Mouse (Mus musculus) olfactory bulb, adult 2 months (tissue): Measurements from ENCODE around the gene Atp13a3. TPM values are rescaled to one million over a fixed set of nuclear protein-coding genes. Genes with fewer than 3 reads are reported as not detected.

Experiments used
- H3K27ac ChIP-seq: fragments of 200-500 bp; 2 replicates; pipeline ENCODE4 v1.5.1; 2012; ENCODE audit warnings: low read depth, low read length; ENCODE audit not compliant: insufficient read depth
- H3K4me1 ChIP-seq: fragments of 200-500 bp; 2 replicates; pipeline ENCODE4 v1.6.1; 2012; ENCODE audit warnings: low read length; ENCODE audit not compliant: control insufficient read depth, insufficient read depth
- H3K4me3 ChIP-seq: fragments of 200-500 bp; 2 replicates; pipeline ENCODE4 v1.5.1; 2012; ENCODE audit warnings: mild to moderate bottlenecking, low read depth, low read length, moderate library complexity; ENCODE audit not compliant: insufficient read depth
- CTCF ChIP-seq: fragments of 200-500 bp; IDR thresholded peaks from 2 replicates; pipeline ENCODE4 v1.5.1; 2012; ENCODE audit warnings: low read depth, mild to moderate bottlenecking, low read length, moderate library complexity; ENCODE audit not compliant: insufficient read depth
- POLR2A ChIP-seq: fragments of 200-500 bp; IDR thresholded peaks from 2 replicates; pipeline ENCODE4 v1.6.1; 2012; ENCODE audit warnings: mild to moderate bottlenecking, low read depth, low read length, moderate library complexity; ENCODE audit not compliant: insufficient read depth
- WGBS: fragments of 180-500 bp; shearing (Covaris S2); methylation state at CpG from one replicate; pipeline ENCODE4 v1.1.7; 2018; 5-methylcytosine and 5-hydroxymethylcytosine counted together
- polyA plus RNA-seq: library from polyadenylated mRNA; stranded (reverse); fragments of >200 nt; gene quantifications from 2 replicates; pipeline ENCODE4 v1.2.4, GENCODE M21; 2012; ENCODE audit warnings: low replicate concordance; ENCODE audit not compliant: missing spikeins, insufficient read depth, insufficient read length

Atp13a3 gene
- polyA plus RNA-seq, 1 experiment: 284 TPM

GRCm38 (mm10) chr16:30439411-30439810, 33.6 kb upstream of the Atp13a3 start:
- H3K4me3 ChIP-seq: no peak overlapping the region
- H3K27ac ChIP-seq: no peak overlapping the region
- H3K4me1 ChIP-seq: no peaks in the 10 kb centered on the region
- TF ChIP-seq POLR2A: no peak
- no peak for TF ChIP-seq CTCF
- 88% methylated on average over 6 of the region's 6 CpGs for WGBS

GRCm38 (mm10) chr16:30436276-30436675, 30.5 kb upstream of the Atp13a3 start:
- 87% methylated on average over 7 of the region's 7 CpGs for WGBS
- H3K4me1 ChIP-seq: no peaks in the 10 kb centered on the region
- TF ChIP-seq CTCF: no peak
- no peak for TF ChIP-seq POLR2A
- H3K4me3 ChIP-seq: no peak overlapping the region
- no peak overlapping the region for H3K27ac ChIP-seq

GRCm38 (mm10) chr16:30435393-30435792, 29.6 kb upstream of the Atp13a3 start:
- 80% methylated on average over 4 of the region's 4 CpGs for WGBS
- H3K27ac ChIP-seq: no peak overlapping the region
- H3K4me3 ChIP-seq: no peak overlapping the region
- no peaks in the 10 kb centered on the region for H3K4me1 ChIP-seq
- no peak for TF ChIP-seq POLR2A
- TF ChIP-seq CTCF: no peak

- Histone ChIP-seq H3K4me3 (no peak overlapping the region), H3K4me1 (no peaks in the 10 kb centered on the region), H3K27ac (no peak overlapping the region)
- TF ChIP-seq CTCF (no peak), POLR2A (no peak)
- 93% methylated on average over 3 of the region's 3 CpGs for WGBS
These were observed 27.4 kb upstream of the Atp13a3 start for GRCm38 (mm10) chr16:30433148-30433547.

- Histone ChIP-seq H3K4me1 (no peaks in the 10 kb centered on the region), H3K27ac (no peak overlapping the region), H3K4me3 (no peak overlapping the region)
- TF ChIP-seq POLR2A (no peak), CTCF (no peak)
- WGBS: 98% methylated on average over 2 of the region's 2 CpGs
These were observed 26.3 kb upstream of the Atp13a3 start for GRCm38 (mm10) chr16:30432111-30432510.

- 99% methylated on average over 2 of the region's 2 CpGs for whole genome bisulfite sequencing
- TF ChIP-seq CTCF (no peak), POLR2A (no peak)
- Histone ChIP-seq H3K4me3 (no peak overlapping the region), H3K27ac (no peak overlapping the region), H3K4me1 (no peaks in the 10 kb centered on the region)
These were observed 24.8 kb upstream of the Atp13a3 start for GRCm38 (mm10) chr16:30430512-30431088.

GRCm38 (mm10) chr16:30428753-30429260, 23.0 kb upstream of the Atp13a3 start:
- Histone ChIP-seq H3K27ac (no peak overlapping the region), H3K4me3 (no peak overlapping the region), H3K4me1 (no peaks in the 10 kb centered on the region)
- TF ChIP-seq CTCF (no peak), POLR2A (no peak)
- 90% methylated on average over 4 of the region's 4 CpGs for WGBS

GRCm38 (mm10) chr16:30427466-30427865, 21.7 kb upstream of the Atp13a3 start:
- 91% methylated on average over 4 of the region's 4 CpGs for WGBS
- H3K4me1 ChIP-seq: no peaks in the 10 kb centered on the region

GRCm38 (mm10) chr16:30427003-30427402, 21.2 kb upstream of the Atp13a3 start:
- WGBS: 77% methylated on average over 5 of the region's 5 CpGs
- TF ChIP-seq POLR2A: no peak
- TF ChIP-seq CTCF: no peak

More at GRCm38 (mm10) chr16:30427466-30427865, 21.7 kb upstream of the Atp13a3 start:
- TF ChIP-seq CTCF (no peak), POLR2A (no peak)
- H3K27ac ChIP-seq: no peak overlapping the region
- no peak overlapping the region for H3K4me3 ChIP-seq

More at GRCm38 (mm10) chr16:30427003-30427402, 21.2 kb upstream of the Atp13a3 start:
- Histone ChIP-seq H3K4me1 (no peaks in the 10 kb centered on the region), H3K27ac (no peak overlapping the region), H3K4me3 (no peak overlapping the region)
